Mouse (Mus musculus) kidney, adult 8-10 months (tissue): ENCODE measurements around the gene Nudt9.
A peak's percentile ranks its signal among the peaks of the same experiment; 100 is the strongest.

ENCODE experiments used
- DNase-seq, 2 experiments: peaks; one replicate each; pipeline ENCODE4 v3.0.0; 2022

Nudt9 gene

DNA sequence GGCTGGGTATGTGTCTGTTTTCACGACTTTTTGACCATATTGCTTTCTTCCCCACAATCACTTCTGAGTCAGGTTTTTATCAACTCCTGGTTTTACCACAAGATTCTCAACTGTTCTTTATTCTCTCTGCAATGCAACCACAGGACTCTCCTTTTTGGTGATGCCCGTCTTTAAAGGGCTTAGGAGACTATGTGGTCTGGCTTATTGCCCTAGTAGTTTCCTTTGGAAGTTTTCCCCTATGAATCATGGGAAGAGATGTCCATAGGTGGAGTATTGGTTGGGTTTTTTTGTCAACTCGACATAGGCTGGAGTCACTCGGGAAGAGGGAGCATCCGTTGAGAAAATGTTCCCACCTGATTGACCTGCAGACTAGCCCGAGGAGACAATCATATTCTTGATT is 34.6 kb downstream of the Nudt9 start:
- no peak for DNase-seq

DNA sequence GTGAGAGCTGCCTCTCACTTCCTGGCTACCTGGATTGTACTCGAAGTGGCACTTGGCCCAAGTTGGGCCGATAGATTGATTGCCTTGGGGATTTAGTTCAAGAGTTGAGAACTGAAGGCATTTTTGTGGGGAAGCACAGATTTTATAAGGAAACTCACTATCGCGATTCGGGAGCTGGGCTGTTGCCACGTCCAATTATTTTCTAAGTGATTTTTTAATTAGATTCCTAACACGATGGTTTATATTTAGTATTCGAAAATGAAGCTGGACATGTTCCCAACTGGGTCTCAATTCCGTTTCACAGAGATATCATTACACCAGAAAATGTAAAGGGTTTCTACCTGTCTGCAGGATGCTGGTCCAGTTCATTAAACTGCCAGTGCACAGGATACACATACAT is 39.3 kb downstream of the Nudt9 start:
- DNase-seq: no peak

DNA sequence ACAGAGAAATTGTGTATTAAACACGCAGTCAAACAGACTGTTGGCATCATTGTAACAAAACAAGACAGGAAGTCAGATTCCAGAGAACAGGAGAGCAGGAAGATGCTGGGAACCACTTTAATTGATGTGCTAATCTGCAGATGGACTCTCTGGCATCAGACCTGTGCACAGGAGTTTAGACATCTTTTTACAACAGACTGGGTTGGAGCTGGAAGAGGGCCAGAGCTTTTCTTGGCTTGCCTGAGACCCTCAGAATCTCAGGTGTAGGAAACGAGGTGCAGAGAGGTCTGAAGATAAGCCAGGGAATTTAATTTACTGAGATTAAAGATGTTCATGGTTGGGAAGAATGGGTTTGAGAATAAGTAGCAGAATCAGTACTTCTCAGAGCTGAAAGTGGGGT is 43.6 kb downstream of the Nudt9 start:
- no peak for DNase-seq

DNA sequence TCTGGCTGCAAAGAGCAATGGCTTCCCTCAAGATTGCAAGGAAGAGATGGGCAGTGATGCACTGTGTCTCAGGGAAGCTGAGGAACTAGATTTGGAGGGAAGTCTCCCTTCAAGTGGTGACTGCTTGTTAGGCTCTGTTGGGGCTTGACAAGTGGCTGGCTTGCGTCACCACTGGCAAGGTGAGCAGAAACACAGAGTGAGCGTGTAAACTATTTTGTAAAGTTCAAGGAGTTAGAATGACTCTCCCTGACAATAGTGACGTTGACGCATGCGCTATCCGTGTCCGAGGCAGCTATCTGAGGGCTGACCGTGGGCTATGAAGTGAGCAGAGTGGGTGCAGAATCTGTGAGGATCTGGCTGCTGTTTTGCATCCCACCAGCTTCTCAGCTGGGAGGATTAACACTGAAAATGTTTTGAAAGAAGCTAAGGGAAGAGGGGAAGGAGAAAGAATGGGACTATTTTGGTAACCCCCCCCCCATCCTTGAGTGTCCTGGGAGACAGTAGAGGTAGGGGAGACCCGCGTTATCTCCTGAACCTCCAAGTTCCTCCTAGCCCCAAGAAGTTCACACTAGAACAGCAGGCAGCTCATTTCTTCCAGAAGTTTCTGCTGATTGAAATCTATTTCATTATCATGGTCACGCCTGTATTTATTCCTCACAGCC is 49.4 kb downstream of the Nudt9 start:
- DNase-seq: no peak

DNA sequence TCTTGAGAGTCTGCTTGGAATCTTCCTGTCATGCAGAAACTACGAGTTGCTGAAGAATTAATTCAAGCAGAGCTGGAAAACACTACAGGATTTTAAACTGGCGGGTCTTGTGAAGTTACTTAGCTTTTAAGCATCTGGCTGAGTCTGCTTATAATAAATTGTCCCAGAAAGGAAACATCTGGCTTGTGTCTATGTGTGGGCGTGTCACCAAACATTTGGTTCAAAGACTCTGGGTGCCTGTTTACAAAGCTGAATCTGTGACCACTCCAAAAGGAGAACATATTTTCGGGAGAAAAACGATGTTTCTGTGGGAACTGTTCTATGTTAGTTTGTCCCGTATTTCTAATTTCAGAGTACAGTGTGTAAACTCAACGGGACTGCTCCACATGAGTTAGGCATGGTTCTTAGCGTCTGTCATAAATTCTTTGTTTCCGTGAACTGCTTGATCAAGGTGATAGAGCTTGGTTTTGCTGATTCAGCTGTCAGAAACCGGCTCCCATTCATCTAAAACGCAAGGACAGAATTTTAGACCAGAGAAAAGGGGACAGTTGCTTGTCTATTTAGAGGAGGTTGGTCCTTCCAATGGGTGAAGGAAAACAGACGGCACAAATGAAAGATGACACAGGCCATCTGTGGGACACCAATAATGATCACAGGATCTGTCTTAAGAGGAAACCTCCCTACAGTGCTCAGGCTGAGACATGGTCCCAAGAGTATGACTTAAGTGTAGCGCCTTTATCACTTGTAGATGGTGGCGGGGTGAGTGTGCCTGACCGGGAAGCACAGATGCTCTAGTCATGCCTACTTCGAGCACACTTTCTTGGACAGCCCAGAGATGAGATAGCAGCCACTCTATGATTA is 50.2 kb downstream of the Nudt9 start:
- DNase-seq: peak in 1 of 2 experiments; percentile 45

DNA sequence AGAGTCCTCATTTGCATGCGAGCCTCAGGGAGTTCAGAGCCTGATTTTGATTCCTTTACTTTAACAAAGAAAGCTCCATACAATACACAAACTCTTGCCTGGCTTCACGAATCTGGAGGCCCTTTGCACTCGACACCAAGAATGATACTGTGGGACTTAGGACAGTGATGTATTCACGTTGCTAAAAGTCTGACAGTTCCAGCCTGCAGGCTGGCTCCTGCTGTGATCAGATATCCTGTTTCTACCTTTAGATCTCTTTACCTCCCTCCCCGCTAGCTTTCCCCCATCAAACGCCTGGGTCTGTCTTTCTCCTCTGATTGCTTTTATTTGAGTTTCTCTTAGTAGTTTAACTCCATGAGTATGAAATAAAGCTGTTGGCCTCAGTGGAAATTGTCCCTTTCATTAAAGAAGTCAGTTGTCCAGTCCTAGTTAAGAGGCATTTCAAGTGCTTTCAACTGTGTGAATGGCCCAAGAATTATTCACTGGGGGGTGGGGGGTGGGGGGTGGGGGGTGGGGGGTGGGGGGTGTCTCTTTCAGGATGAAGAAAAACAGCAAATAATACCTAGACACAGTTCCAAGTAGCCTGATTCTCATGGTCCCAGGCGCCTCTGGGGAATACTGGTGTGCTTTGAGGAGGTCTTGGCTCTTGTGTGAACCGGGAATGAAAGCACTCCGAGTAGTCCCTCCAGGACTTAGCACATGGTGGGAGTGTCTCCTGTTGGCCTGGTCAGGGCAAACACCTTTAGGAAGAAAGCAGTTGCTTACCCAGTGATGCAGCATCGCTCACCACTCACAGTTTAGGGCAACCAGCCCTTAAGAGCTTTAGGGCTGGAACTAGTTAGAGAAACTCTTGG is 55.8 kb downstream of the Nudt9 start:
- no peak for DNase-seq

DNA sequence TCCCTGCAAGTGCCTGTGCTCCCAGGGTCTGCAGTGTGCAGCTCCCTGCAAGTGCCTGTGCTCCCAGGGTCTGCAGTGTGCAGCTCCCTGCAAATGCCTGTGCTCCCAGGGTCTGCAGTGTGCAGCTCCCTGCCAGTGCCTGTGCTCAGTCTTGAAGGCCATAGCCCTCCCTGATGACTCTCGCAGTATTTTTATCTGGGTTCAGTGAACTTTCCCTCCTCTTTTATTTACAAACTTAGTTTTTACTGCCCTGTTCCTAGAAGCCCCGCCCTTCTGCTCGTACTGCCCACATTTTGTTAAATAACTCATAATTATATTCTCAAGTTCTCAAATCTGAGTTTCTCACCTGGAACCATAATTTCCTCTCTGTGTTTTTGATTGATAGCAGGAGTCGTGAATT is 57.1 kb downstream of the Nudt9 start:
- DNase-seq: no peak

DNA sequence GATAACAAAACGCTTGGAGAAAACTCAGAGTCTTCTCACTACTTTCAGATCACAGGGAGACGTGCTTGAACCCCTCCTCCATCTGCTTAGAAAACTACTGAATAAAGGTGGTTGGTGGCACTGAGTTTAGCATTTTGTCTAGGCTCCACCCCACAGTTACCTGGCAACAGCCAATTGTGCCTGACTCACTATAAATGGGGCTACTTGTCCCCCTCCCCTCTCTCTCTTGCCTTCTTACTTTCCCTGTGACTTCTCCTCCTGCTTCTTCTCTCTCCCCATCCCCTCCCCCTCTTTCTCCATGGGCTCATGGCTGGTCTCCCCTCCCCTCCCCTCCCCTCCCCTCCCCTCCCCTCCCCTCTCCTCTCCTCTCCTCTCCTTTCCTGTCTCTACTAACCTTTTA is 58.0 kb downstream of the Nudt9 start:
- no peak for DNase-seq

DNA sequence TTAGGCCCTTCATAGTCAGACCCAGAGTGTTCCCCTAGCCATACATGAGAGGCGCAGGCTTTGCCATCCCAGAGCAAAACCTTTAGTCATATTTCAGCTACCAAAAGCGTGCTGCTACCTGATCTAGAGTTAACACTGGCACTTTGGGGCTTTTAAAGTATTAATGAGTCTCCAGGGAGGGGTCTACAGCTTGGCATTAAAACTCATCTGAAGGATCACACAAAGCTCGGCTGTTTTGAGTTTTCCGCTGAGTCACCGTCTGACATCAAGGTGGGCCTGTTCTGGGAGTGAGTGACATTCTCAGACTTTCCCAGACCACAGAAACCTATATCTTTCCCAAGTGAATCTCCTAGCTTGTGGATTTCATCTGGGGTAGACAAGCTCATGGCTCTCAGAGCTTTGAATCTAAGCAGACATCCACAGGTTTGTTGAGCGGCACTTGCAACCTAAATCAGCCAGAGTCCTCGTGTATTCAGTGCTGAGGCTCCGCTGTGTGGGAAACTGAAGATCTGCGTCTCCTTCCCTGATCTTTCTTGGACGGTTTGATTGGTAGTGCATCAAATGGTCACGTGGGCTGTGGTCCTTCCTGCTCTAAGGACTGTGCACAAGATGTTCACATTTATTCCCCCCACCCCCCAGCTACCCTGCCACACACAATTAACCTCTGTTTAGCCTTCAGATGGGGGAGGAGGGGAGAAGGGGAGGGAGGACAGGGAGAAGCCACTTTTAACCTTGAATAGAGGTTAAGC is 62.2 kb downstream of the Nudt9 start:
- no peak for DNase-seq

DNA sequence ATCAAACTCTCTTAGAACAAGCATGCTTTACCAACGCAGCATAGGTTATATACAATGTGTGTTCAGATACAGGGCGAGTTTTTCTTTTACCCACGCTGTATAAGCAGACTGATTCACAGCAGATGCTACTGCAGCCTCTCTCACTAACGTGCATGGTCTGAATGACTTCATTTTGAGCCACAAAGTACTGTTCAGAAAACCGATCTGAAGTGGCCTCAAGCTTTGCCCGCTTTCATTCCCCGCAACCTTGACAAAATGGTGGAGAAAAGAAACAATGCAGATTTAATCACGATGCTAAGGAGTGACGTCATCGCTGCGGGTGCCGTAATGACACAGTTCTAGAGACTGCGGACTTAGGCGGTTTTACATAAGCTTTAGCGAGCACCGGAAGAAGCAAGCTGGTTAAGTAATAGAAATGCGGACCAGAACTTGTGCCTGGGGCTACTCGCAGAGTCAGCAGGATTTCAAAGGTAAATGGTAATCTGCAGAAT is 62.8 kb downstream of the Nudt9 start:
- DNase-seq: no peak

DNA sequence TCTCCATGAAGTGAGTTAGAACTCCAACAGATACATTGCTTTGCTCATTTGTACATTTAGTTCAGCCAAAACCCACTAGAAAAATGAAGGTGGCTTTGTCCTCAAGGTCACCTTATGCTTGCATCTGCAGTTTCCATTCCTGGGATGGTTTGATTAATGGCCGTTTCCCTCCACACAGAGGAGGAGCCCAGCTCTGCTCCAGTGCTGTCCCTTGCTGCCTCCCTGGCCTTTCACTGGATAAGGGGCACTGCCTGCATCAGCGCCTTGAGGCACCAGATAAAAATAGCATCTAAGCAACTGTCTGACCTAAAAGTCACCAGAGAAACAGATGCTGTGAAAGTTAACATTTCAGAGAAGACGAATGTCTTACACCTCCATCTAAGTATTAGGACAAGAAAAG is 63.4 kb downstream of the Nudt9 start:
- DNase-seq: no peak

DNA sequence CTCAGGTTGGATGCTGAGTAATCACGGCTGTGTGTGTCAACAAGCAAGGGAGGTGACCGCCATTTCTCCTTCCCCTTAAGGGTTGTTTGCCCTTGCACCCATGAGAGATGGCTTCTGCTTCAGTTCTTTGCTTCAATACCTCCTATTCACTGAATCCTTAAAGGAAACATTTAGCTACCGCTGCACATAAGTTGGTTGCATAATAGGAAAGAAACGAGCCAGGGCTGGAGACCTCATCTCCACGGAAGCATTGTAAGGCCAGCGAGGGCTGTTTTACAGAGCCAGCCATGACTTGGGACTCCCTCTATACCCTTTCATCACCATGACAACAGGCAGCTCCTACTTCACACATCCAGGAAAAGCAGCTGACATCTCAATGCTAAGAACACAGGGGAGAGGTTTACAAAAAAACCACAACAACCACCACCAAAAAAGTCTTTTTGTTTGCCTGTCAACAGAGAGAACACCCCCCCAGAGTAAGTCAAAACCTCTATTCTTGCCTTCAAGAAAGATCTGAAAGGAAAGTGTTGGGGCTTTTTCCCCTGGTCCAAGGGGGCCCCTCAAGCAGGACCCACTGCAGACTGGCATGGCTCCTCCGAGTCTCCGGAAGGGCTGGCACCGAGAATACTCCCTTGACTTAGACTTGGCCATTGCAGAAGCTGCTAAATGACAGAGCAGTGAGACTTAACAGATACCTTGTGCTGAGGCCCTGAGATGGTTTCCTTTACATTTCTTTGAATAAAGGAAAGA is 64.2 kb downstream of the Nudt9 start:
- DNase-seq: no peak

DNA sequence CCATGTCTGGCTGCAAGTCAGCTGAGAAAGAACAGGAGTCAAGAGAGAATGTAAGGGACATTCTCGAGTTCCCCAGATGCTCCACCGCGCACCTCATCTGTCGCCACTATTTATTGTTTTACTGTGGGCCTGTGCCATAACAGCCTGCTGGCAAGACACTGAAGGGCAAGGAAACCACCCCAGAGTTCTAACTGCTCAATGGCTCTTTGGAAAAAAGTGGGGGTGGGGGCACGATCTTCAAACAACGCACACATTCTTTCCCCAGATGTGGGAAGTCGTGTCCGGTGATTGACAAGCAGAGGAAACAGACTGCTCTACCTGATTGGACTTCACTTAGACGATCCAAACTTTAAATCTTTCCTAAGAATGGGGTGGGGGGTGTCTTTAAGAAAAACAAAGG is 65.9 kb downstream of the Nudt9 start:
- DNase-seq: no peak

DNA sequence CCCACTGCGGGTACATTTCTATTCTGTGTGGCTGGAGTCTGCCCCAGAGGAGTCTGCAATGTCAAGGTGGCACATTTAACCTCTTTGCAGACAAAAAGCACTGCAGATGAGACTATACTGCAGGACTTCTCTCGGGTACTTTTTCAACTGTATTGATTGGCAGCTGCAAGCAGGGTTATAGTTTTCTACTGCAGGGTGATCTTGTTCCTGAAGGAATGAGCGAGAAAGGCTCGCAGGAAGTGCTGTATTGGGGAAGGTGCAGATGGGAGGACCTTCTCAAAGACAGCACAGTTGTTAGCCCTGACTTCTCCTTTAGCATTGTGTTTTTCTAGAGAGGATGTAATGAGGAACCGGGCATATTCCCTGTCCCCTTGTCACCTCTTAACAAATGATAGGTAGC is 66.4 kb downstream of the Nudt9 start:
- DNase-seq: no peak

DNA sequence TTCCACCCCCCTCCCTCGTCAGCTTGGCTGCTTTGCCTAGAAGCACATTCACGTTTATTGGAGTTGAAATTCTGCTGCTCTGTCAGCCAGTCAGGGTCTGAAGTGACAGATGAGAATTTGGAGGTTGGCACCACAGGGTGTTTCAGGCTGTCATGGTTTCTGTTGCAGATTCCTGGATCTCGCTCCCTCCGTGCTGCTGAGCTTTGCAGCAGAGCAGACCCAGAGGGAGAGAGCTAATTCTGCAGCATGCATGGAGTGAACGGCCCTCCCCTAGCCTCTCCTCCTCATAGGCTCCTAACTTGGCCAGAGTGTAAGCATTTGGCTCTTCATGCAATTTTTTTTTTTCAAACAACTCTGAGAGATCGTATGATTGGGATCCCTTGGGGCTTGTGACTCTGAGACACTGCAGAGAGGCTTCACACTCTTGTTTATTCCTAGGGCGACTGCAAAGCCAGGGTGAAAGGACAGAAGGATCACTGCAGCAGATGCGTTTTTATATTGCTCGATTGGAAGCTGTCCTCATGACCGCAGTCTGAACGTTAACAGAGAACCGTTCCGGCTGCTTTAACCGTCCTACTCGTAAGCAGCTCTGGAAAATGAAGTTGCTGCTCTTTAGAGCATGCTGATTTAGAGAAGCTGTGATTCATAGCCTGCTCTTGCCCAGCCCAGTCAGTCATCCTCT is 67.5 kb downstream of the Nudt9 start, which contains the start of gene Sparcl1:
Gene Sparcl1 (minus strand): TSS at position 243 of the 682 bp plus-strand sequence.
- DNase-seq: peak in 1 of 2 experiments; percentile 22
